Mouse (Mus musculus) liver, embryonic 14.5 days (tissue): Measurements from ENCODE around the gene Ttc22.

Experiments
- CTCF ChIP-seq: IDR thresholded peaks from 2 replicates; pipeline ENCODE4 v1.5.1; 2016; ENCODE audit warnings: antibody characterized with exemption, low read depth, control low read depth
- EP300 ChIP-seq: IDR thresholded peaks from 2 replicates; pipeline ENCODE4 v1.6.1; 2016; ENCODE audit warnings: antibody characterized with exemption, low read depth

- no peak for TF ChIP-seq CTCF
- TF ChIP-seq EP300: no peak
Measured at GRCm38 (mm10) chr4:106665269-106665668, 43.0 kb downstream of the Ttc22 start.
